Mouse (Mus musculus): ENCODE data around the gene Klf5. TPM values are rescaled to one million over a fixed set of nuclear protein-coding genes. Genes with fewer than 3 reads are reported as not detected.
A peak's percentile ranks its signal among the peaks of the same experiment; 100 is the strongest.

The Klf5 gene
- polyA plus RNA-seq (2015; fragmentation: Nextera tagmentation; extraction: Ambion mirVana) = 87.6 and 93.7 TPM in 2 replicates

DNA sequence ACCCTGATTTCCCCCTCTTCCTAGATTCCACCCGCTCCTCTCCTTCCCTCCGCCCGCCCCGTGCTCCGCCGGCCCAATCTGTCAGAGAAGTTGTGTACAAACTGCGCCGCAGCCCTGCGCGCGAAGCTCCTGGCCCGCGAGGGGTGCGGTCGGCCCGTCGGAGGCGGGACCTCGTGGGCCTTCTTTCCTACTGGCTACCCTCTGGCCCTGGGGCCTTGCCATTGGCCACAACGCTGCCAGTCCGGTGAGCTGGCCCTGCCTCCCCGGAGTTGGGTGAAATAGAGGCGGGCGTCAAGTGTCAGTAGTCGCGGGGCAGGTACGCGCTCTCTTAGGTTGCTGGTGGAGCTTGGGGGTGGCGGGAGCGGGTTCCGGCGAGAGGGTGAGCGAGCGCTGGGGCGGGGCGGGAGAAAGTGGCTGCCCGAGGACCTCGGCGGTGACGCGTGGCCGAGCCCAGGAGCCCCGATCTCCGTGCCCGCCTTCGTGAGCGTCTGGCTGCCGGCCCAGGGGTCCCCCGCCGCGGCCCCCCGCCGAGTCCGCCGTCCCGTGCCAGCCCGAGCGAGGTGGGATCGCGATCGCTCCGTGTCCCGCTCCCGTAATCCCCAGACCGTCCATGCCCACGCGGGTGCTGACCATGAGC, at the start of gene Klf5:
TSS of gene Klf5 (plus strand) at position 307 of the 637 bp plus-strand sequence.
- no peaks in the 10 kb centered on the region for H3K9me3 ChIP-seq (ENCODE audit: control insufficient read depth)
- peak; percentile 98 for ATAC-seq
- peak within 1 kb of the TSS; percentile 99 for H3K9ac ChIP-seq (ENCODE audit: low read depth, low read length)
- no peaks in the 10 kb centered on the region for H3K4me1 ChIP-seq (replicated peaks; ENCODE audit: control insufficient read depth, insufficient read depth, low read length)
- peak within 1 kb of the TSS; percentile 86 for H3K4me2 ChIP-seq (replicated peaks; ENCODE audit: low read depth)
- peak within 1 kb of the TSS; percentile 93 for H3K27ac ChIP-seq (ENCODE audit: low read depth, low read length)
- under 1% methylated on average over 58 of the region's 67 CpGs for WGBS
- H3K27me3 ChIP-seq (replicated peaks; ENCODE audit: control insufficient read depth, insufficient read depth, low read length) = no peaks in the 10 kb centered on the region
- TF ChIP-seq CTCF (IDR thresholded peaks at IDR 0.05; ENCODE audit: low read depth) = no peak
- H3K4me3 ChIP-seq (ENCODE audit: low read depth, low read length) = peak within 1 kb of the TSS; percentile 92
- 0 out of 2 replicates have a peak, but pooled peaks cover 8% of the 10 kb centered on the region for H3K36me3 ChIP-seq (ENCODE audit: control insufficient read depth, insufficient read depth)

DNA sequence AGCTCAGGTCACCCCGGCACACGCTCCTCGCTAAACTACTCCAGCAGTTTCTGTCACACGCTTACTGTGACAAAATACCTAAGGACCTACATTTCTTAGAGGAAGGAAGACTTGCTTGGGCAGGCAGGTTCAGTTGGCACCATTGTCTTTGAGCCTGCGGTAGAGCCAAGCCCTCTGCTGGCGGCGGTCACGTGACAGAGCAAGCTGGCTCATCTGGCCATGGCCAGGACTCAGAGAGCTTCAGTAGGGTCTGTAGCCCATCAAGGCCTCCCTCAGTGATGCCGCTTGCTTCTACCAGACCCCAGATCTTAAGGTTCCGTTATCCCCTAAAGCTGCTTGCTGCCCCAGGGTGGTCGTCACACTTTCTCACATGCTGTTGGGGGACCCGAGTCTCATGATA, 36.5 kb upstream of the Klf5 start:
- 96% methylated on average over 12 of the region's 12 CpGs for WGBS
- no peaks in the 10 kb centered on the region for H3K9me3 ChIP-seq (ENCODE audit: control insufficient read depth)
- H3K27me3 ChIP-seq (replicated peaks; ENCODE audit: control insufficient read depth, insufficient read depth, low read length) = no peaks in the 10 kb centered on the region
- ATAC-seq = no peak
- no peak for TF ChIP-seq CTCF (IDR thresholded peaks at IDR 0.05; ENCODE audit: low read depth)
- H3K4me1 ChIP-seq (replicated peaks; ENCODE audit: control insufficient read depth, insufficient read depth, low read length) = no peaks in the 10 kb centered on the region
- no peak overlapping the region for H3K4me3 ChIP-seq (ENCODE audit: low read depth, low read length)
- H3K9ac ChIP-seq (ENCODE audit: low read depth, low read length) = no peak overlapping the region
- H3K4me2 ChIP-seq (replicated peaks; ENCODE audit: low read depth) = no peak overlapping the region
- no peak overlapping the region for H3K27ac ChIP-seq (ENCODE audit: low read depth, low read length)
- H3K36me3 ChIP-seq (ENCODE audit: control insufficient read depth, insufficient read depth) = no peaks in the 10 kb centered on the region

DNA sequence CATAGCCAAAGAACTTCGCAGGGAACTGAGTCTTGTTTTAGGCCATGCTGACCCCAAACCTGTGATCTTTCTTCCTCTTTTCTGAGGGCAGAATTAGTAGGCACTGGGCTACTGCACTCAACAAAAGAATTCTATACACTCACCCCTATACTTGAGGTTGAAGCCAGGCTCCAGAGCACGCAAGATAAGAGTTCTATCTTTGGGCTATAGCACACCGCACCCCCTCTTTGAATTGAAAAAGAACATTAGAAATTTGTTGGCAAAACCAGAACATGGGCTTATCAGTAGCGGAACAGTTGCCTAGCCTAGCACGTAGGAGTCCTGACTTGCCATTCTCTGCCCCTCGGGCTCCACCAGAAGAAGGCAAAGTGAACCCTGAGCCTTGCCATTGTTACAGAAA, 34.7 kb upstream of the Klf5 start:
- Histone ChIP-seq H3K4me1 (replicated peaks; ENCODE audit: control insufficient read depth, insufficient read depth, low read length) (no peaks in the 10 kb centered on the region), H3K4me2 (replicated peaks; ENCODE audit: low read depth) (no peak overlapping the region), H3K27me3 (replicated peaks; ENCODE audit: control insufficient read depth, insufficient read depth, low read length) (no peaks in the 10 kb centered on the region), H3K9ac (ENCODE audit: low read depth, low read length) (no peak overlapping the region), H3K4me3 (ENCODE audit: low read depth, low read length) (no peak overlapping the region), H3K27ac (ENCODE audit: low read depth, low read length) (no peak overlapping the region), H3K36me3 (ENCODE audit: control insufficient read depth, insufficient read depth) (no peaks in the 10 kb centered on the region), H3K9me3 (ENCODE audit: control insufficient read depth) (no peaks in the 10 kb centered on the region)
- ATAC-seq = no peak
- no peak for TF ChIP-seq CTCF (IDR thresholded peaks at IDR 0.05; ENCODE audit: low read depth)
- 88% methylated on average over 6 of the region's 6 CpGs for WGBS

DNA sequence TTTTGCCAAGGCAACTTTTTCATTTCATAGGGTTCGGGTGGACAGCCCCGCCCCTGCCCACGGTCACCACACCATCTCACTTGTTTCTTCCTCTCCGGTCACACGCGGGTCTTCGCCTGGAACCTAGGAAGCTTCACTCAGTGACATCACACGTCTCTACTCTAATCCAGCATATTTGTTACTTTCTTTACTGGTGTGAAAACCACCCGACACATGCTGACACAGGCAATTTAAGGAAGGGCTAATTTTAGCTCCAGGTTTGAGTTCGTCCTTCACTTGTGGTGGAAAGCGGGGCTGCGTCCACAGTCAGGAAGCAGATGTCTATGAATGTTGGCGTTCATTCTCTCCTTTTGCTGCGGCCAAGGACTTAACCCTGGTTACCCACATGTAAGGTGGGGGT, 32.7 kb upstream of the Klf5 start:
- H3K9ac ChIP-seq (ENCODE audit: low read depth, low read length) = no peak overlapping the region
- no peaks in the 10 kb centered on the region for H3K36me3 ChIP-seq (ENCODE audit: control insufficient read depth, insufficient read depth)
- WGBS = 91% methylated on average over 14 of the region's 14 CpGs
- no peak overlapping the region for H3K27ac ChIP-seq (ENCODE audit: low read depth, low read length)
- H3K4me3 ChIP-seq (ENCODE audit: low read depth, low read length) = no peak overlapping the region
- H3K27me3 ChIP-seq (replicated peaks; ENCODE audit: control insufficient read depth, insufficient read depth, low read length) = no peaks in the 10 kb centered on the region
- H3K9me3 ChIP-seq (ENCODE audit: control insufficient read depth) = no peaks in the 10 kb centered on the region
- no peak for ATAC-seq
- no peak for TF ChIP-seq CTCF (IDR thresholded peaks at IDR 0.05; ENCODE audit: low read depth)
- no peak overlapping the region for H3K4me2 ChIP-seq (replicated peaks; ENCODE audit: low read depth)
- no peaks in the 10 kb centered on the region for H3K4me1 ChIP-seq (replicated peaks; ENCODE audit: control insufficient read depth, insufficient read depth, low read length)

DNA sequence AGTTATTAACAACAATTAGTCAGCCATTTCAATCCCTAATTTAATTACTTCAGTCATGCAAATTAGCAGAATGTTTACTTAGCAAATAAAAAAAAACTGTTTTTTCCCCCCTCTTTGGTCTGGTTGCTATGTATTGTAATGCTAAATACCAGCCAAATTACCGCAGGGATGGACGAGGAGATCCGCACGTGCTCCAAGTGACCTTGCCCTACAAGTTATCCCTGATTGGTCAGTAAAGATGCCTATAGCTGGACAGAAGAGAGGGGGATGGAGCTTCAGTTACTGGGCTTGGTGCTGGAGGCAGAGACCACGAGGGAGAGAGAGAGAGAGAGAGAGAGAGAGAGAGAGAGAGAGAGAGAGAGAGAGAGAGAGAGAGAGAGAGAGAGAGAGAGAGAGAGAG, 31.7 kb upstream of the Klf5 start:
- H3K9ac ChIP-seq (ENCODE audit: low read depth, low read length) = no peak overlapping the region
- no peak overlapping the region for H3K4me3 ChIP-seq (ENCODE audit: low read depth, low read length)
- H3K9me3 ChIP-seq (ENCODE audit: control insufficient read depth) = no peaks in the 10 kb centered on the region
- H3K4me1 ChIP-seq (replicated peaks; ENCODE audit: control insufficient read depth, insufficient read depth, low read length) = no peaks in the 10 kb centered on the region
- no peaks in the 10 kb centered on the region for H3K27me3 ChIP-seq (replicated peaks; ENCODE audit: control insufficient read depth, insufficient read depth, low read length)
- no peaks in the 10 kb centered on the region for H3K36me3 ChIP-seq (ENCODE audit: control insufficient read depth, insufficient read depth)
- no peak for TF ChIP-seq CTCF (IDR thresholded peaks at IDR 0.05; ENCODE audit: low read depth)
- no peak for ATAC-seq
- 75% methylated on average over 5 of the region's 5 CpGs for WGBS
- H3K4me2 ChIP-seq (replicated peaks; ENCODE audit: low read depth) = no peak overlapping the region
- no peak overlapping the region for H3K27ac ChIP-seq (ENCODE audit: low read depth, low read length)

DNA sequence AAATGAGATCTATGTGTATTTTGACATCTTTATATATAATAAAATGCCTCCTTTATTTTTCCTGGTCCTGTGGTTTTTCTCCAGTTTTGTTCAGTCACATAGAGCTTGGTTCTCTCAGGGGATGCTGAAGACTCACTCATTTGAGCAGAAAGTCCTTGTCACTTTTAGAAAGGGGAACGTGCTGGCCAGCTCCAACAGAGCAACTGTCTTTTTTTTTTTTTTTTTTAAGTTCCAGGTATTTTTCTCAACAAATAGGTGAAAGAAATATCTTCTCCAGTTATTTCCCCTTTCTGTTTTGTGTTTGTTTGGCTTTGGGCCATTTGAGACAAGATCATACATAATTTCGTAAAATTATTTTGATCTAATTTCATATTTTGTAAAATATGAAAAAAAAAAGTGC, 24.4 kb upstream of the Klf5 start:
- H3K9ac ChIP-seq (ENCODE audit: low read depth, low read length) = no peak overlapping the region
- H3K4me3 ChIP-seq (ENCODE audit: low read depth, low read length) = no peak overlapping the region
- H3K36me3 ChIP-seq (ENCODE audit: control insufficient read depth, insufficient read depth) = no peaks in the 10 kb centered on the region
- no peak for ATAC-seq
- 81% methylated on average over 2 of the region's 2 CpGs for WGBS
- no peak overlapping the region for H3K27ac ChIP-seq (ENCODE audit: low read depth, low read length)
- H3K27me3 ChIP-seq (replicated peaks; ENCODE audit: control insufficient read depth, insufficient read depth, low read length) = no peaks in the 10 kb centered on the region
- no peaks in the 10 kb centered on the region for H3K9me3 ChIP-seq (ENCODE audit: control insufficient read depth)
- H3K4me2 ChIP-seq (replicated peaks; ENCODE audit: low read depth) = no peak overlapping the region
- no peak for TF ChIP-seq CTCF (IDR thresholded peaks at IDR 0.05; ENCODE audit: low read depth)
- no peaks in the 10 kb centered on the region for H3K4me1 ChIP-seq (replicated peaks; ENCODE audit: control insufficient read depth, insufficient read depth, low read length)
